27 mouse cellular contexts compared by ENCODE assay signal in the genomic region with DNA sequence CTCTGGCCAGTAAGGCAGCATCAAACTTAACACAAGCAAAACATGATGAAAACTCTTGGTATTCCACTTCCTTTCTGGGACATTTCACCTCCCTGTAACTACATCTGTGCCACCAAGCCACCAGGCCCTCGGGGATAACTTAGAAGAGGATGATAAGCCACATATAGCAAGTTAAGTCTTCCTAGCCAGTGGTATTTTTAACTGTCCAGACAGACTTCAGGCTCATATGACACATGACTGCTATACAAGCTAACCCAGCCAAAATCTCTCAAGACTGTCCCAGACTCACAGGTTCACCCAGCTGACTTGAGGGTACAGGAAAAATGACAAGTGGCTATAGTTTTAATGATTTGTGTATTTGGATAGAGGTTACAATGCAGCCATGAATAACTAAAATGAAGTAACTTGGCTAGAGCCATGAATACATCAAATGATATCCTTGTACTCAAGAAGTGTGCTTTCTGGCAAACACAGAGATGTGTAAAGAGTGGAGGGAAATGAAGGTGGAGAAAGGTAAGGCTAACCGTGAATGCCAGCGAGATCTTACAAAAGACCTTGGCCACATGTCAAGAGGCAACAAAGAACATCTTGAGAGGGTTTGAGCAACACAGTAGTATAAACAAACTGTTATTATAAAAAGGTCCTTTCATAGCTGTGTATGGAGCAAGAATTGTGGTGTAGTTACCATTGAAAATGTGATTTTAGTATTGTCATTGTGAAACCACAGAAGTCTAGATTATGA.
DNase-seq lines count a peak whose midpoint lies in the region; ATAC-seq lines count a peak whose summit lies in the region.
"Had no signal": no experiment of that assay in that cellular context is flagged by ENCODE, and none has a peak within 500 bp of the region (broad histone marks: within the 10 kb centered on the region; RNA-seq: fewer than 3 reads in every experiment).

No protein-coding gene starts in this region.

- no peak for ATAC-seq in heart, embryonic 13.5 days (ENCODE audit: extremely low read depth, insufficient number of reproducible peaks, low FRiP score, low TSS enrichment)
- no peak for ATAC-seq in heart, embryonic 12.5 days (ENCODE audit: insufficient number of reproducible peaks, low FRiP score)
- ATAC-seq in hindbrain, embryonic 11.5 days (ENCODE audit: low FRiP score) = no peak
- ATAC-seq: activated CD4-positive, CD25-positive, alpha-beta regulatory T cell, adult 4 months; inflammation-experienced regulatory T-cells, adult 6 months; midbrain, embryonic 16.5 days had no signal

- H3K4me2 ChIP-seq in heart, embryonic 13.5 days = no peak overlapping the region
- H3K4me2 ChIP-seq in heart, embryonic 12.5 days = no peak overlapping the region
- no peak overlapping the region for H3K4me2 ChIP-seq in hindbrain, embryonic 11.5 days (replicated peaks; ENCODE audit: low read depth, low read length)
- H3K4me2 ChIP-seq: embryonic facial prominence, embryonic 15.5 days; hindbrain, embryonic 14.5 days; limb, embryonic 15.5 days; stomach, embryonic 15.5 days had no signal

- no peaks in the 10 kb centered on the region for H3K36me3 ChIP-seq in heart, embryonic 13.5 days
- no peaks in the 10 kb centered on the region for H3K36me3 ChIP-seq in heart, embryonic 12.5 days
- H3K36me3 ChIP-seq in forebrain, embryonic 10.5 days (replicated peaks) = no peaks in the 10 kb centered on the region
- H3K36me3 ChIP-seq in hindbrain, embryonic 11.5 days (ENCODE audit: control insufficient read depth, insufficient read depth, low read length) = no peaks in the 10 kb centered on the region
- H3K36me3 ChIP-seq: embryonic facial prominence, embryonic 15.5 days; limb, embryonic 15.5 days; stomach, embryonic 15.5 days had no signal

- H3K9ac ChIP-seq in heart, embryonic 13.5 days = no peak overlapping the region
- H3K9ac ChIP-seq in heart, embryonic 12.5 days = no peak overlapping the region
- H3K9ac ChIP-seq in hindbrain, embryonic 11.5 days (ENCODE audit: low read depth, low read length) = no peak overlapping the region
- H3K9ac ChIP-seq: embryonic facial prominence, embryonic 15.5 days; hindbrain, embryonic 14.5 days; limb, embryonic 15.5 days; liver, embryonic 14.5 days; stomach, embryonic 15.5 days had no signal

- no peaks in the 10 kb centered on the region for H3K27me3 ChIP-seq in heart, embryonic 13.5 days (replicated peaks)
- no peaks in the 10 kb centered on the region for H3K27me3 ChIP-seq in heart, embryonic 12.5 days (replicated peaks)
- no peaks in the 10 kb centered on the region for H3K27me3 ChIP-seq in forebrain, embryonic 10.5 days (ENCODE audit: poor library complexity, severe bottlenecking)
- H3K27me3 ChIP-seq in hindbrain, embryonic 11.5 days (ENCODE audit: control insufficient read depth, insufficient read depth, low read length) = no peaks in the 10 kb centered on the region
- H3K27me3 ChIP-seq: embryonic facial prominence, embryonic 15.5 days; limb, embryonic 15.5 days; stomach, embryonic 15.5 days had no signal

- peak overlapping the region; percentile 54; the same call in 1 of the 2 replicates for H3K27ac ChIP-seq in heart, embryonic 13.5 days (replicated peaks)
- no peak overlapping the region for H3K27ac ChIP-seq in heart, embryonic 12.5 days (ENCODE audit: poor library complexity, severe bottlenecking)
- H3K27ac ChIP-seq in forebrain, embryonic 10.5 days = no peak overlapping the region
- no peak overlapping the region for H3K27ac ChIP-seq in hindbrain, embryonic 11.5 days (ENCODE audit: low read depth, low read length)
- H3K27ac ChIP-seq: embryonic facial prominence, embryonic 15.5 days; hindbrain, embryonic 14.5 days; limb, embryonic 15.5 days; liver, embryonic 14.5 days; stomach, embryonic 15.5 days had no signal

- WGBS in heart, embryonic 13.5 days = 64% methylated on average over 3 of the region's 3 CpGs
- WGBS in heart, embryonic 12.5 days = 65% methylated on average over 3 of the region's 3 CpGs
- 92% methylated on average over 3 of the region's 3 CpGs for WGBS in forebrain, embryonic 10.5 days
- WGBS in hindbrain, embryonic 11.5 days = 77% methylated on average over 3 of the region's 3 CpGs

- no peaks in the 10 kb centered on the region for H3K9me3 ChIP-seq in heart, embryonic 13.5 days
- no peaks in the 10 kb centered on the region for H3K9me3 ChIP-seq in heart, embryonic 12.5 days (replicated peaks)
- no peaks in the 10 kb centered on the region for H3K9me3 ChIP-seq in forebrain, embryonic 10.5 days
- no peaks in the 10 kb centered on the region for H3K9me3 ChIP-seq in hindbrain, embryonic 11.5 days (ENCODE audit: control insufficient read depth, low read length)
- H3K9me3 ChIP-seq: embryonic facial prominence, embryonic 15.5 days; limb, embryonic 15.5 days; stomach, embryonic 15.5 days had no signal

- H3K4me1 ChIP-seq in heart, embryonic 13.5 days = peaks cover 23% of the 10 kb centered on the region
- H3K4me1 ChIP-seq in heart, embryonic 12.5 days (replicated peaks) = peaks cover 10% of the 10 kb centered on the region
- H3K4me1 ChIP-seq in forebrain, embryonic 10.5 days = peaks cover 5% of the 10 kb centered on the region; the same call in 1 of the 2 replicates
- H3K4me1 ChIP-seq in hindbrain, embryonic 11.5 days (replicated peaks; ENCODE audit: control insufficient read depth, insufficient read depth, low read length) = no peaks in the 10 kb centered on the region
- H3K4me1 ChIP-seq: embryonic facial prominence, embryonic 15.5 days; stomach, embryonic 15.5 days had no signal

- no peak overlapping the region for H3K4me3 ChIP-seq in heart, embryonic 13.5 days
- H3K4me3 ChIP-seq in heart, embryonic 12.5 days = no peak overlapping the region
- H3K4me3 ChIP-seq in forebrain, embryonic 10.5 days = no peak overlapping the region
- no peak overlapping the region for H3K4me3 ChIP-seq in hindbrain, embryonic 11.5 days (ENCODE audit: low read depth, low read length)
- H3K4me3 ChIP-seq: embryonic facial prominence, embryonic 15.5 days; limb, embryonic 15.5 days; myocyte; stomach, embryonic 15.5 days had no signal

- peak; percentile 31 for DNase-seq in adipocyte (ENCODE audit: low spot score)
- DNase-seq in lung, adult 18-20 months = peak; percentile 74 to 87
- DNase-seq in lung, postnatal 25 days (ENCODE audit: low spot score) = peak; percentile 79
- DNase-seq in forebrain, embryonic 10.5 days (ENCODE audit: extremely low spot score, low spot score) = no peak
- no peak for DNase-seq in hindbrain, embryonic 11.5 days (ENCODE audit: low spot score)
- DNase-seq: adrenal gland, postnatal 10 days; cerebellum, adult 2 months; cerebellum, postnatal 25 days; embryo, embryonic 11 days; heart, adult 18-20 months; heart, postnatal 14 days; kidney, adult 2 months; kidney, postnatal 10 days; left cerebral cortex, postnatal 4 days; right cerebral cortex, postnatal 4 days; thymus, postnatal 36 days had no signal

Comparison
In these comparisons a context has a peak if more than half of its experiments do, and no peak if none do; other contexts are left out.
1. DNase-seq: peak in adipocyte (single experiment), lung, adult 18-20 months (2 of 2) and lung, postnatal 25 days (single experiment); none in forebrain, embryonic 10.5 days (single experiment) and hindbrain, embryonic 11.5 days (single experiment).